Mouse (Mus musculus) forelimb bud, embryonic 11.5 days (tissue): ENCODE measurements around the gene Ccdc149.

Source experiments
- DNase-seq: peaks from one replicate; pipeline ENCODE4 v3.0.0-alpha.2; 2012; ENCODE audit warnings: low read depth, low spot score

The Ccdc149 gene

GRCm38 (mm10) chr5:52470991-52471801, at the start of gene Ccdc149:
TSS of gene Ccdc149 (minus strand) at chr5:52471521.
- DNase-seq, result peak; percentile 45

GRCm38 (mm10) chr5:52519921-52520320, 48.6 kb upstream of the Ccdc149 start:
- no peak for DNase-seq

- peak; percentile 13 for DNase-seq
Measured at GRCm38 (mm10) chr5:52516072-52516476, 44.8 kb upstream of the Ccdc149 start.

- DNase-seq, result peak; percentile 72
Measured at GRCm38 (mm10) chr5:52515246-52516021, 44.1 kb upstream of the Ccdc149 start.

GRCm38 (mm10) chr5:52511089-52511488, 39.8 kb upstream of the Ccdc149 start:
- DNase-seq, result no peak

GRCm38 (mm10) chr5:52509416-52509815, 38.1 kb upstream of the Ccdc149 start:
- DNase-seq, result no peak

- DNase-seq, result no peak
Measured at GRCm38 (mm10) chr5:52504666-52505065, 33.3 kb upstream of the Ccdc149 start.

- DNase-seq, result no peak
Measured at GRCm38 (mm10) chr5:52504148-52504547, 32.8 kb upstream of the Ccdc149 start.

GRCm38 (mm10) chr5:52495671-52496070, 24.4 kb upstream of the Ccdc149 start:
- DNase-seq, result no peak

- DNase-seq, result no peak
Measured at GRCm38 (mm10) chr5:52491496-52491895, 20.2 kb upstream of the Ccdc149 start.

GRCm38 (mm10) chr5:52487559-52488430, 16.5 kb upstream of the Ccdc149 start:
- DNase-seq, result no peak

- DNase-seq, result no peak
Measured at GRCm38 (mm10) chr5:52476826-52477225, 5.5 kb upstream of the Ccdc149 start.

- peak; percentile 60 for DNase-seq
Measured at GRCm38 (mm10) chr5:52476292-52476701, 5.0 kb upstream of the Ccdc149 start.

GRCm38 (mm10) chr5:52473988-52474387, 2.7 kb upstream of the Ccdc149 start:
- no peak for DNase-seq

GRCm38 (mm10) chr5:52470551-52470950, 770 bp downstream of the Ccdc149 start:
- DNase-seq, result no peak

GRCm38 (mm10) chr5:52467841-52468240, 3.5 kb downstream of the Ccdc149 start:
- DNase-seq, result no peak

- DNase-seq, result no peak
Measured at GRCm38 (mm10) chr5:52462447-52462846, 8.9 kb downstream of the Ccdc149 start.

GRCm38 (mm10) chr5:52461434-52462124, 9.7 kb downstream of the Ccdc149 start:
- no peak for DNase-seq

- DNase-seq, result no peak
Measured at GRCm38 (mm10) chr5:52459308-52459707, 12.0 kb downstream of the Ccdc149 start.

GRCm38 (mm10) chr5:52457154-52457553, 14.2 kb downstream of the Ccdc149 start:
- no peak for DNase-seq

GRCm38 (mm10) chr5:52450821-52451220, 20.5 kb downstream of the Ccdc149 start:
- no peak for DNase-seq
